Mouse (Mus musculus) erythroid progenitor cell, adult 5-6 weeks (primary cell): ENCODE measurements around the gene Gm49368. TPM values are rescaled to one million over a fixed set of nuclear protein-coding genes. Genes with fewer than 3 reads are reported as not detected.
A peak's percentile ranks its signal among the peaks of the same experiment; 100 is the strongest.
"Not testable (repeated sequence)": the region's sequence is repeated elsewhere in the genome, so short reads cannot be mapped to it uniquely, and the experiment has no call there.

Experiments used
- ATAC-seq: replicated peaks from 2 replicates; pipeline ENCODE4 v1.8.0; 2016; ENCODE audit warnings: moderate number of reproducible peaks, mild to moderate bottlenecking, moderate TSS enrichment, inconsistent platforms; ENCODE audit not compliant: poor library complexity, low FRiP score, severe bottlenecking
- total RNA-seq, 2 experiments: library from RNA; stranded (forward) in 1 of 2; stranded (reverse) in 1 of 2; fragments of 150-400 nt in 1 of 2; fragments of 186-747, 209-891 nt in 1 of 2; gene quantifications; 2 replicates each; pipeline versions ENCODE4 v1.2.3 to v1.2.4; 2015 to 2017; ENCODE audit warnings: low replicate concordance in 2 of 2

Gene Gm49368
- total RNA-seq (2015; ENCODE audit: low replicate concordance): not detected in 2 replicates
- not detected in 2 replicates for total RNA-seq (2017; ENCODE audit: low replicate concordance)

- no peak for ATAC-seq
Observed at GRCm38 (mm10) chr7:128062456-128062855, at the start of gene Gm49368, which contains the start of gene Itgam. Gene Gm49368, plus strand, starts transcription at chr7:128062683. Gene Itgam, plus strand, starts transcription at chr7:128062640.

DNA sequence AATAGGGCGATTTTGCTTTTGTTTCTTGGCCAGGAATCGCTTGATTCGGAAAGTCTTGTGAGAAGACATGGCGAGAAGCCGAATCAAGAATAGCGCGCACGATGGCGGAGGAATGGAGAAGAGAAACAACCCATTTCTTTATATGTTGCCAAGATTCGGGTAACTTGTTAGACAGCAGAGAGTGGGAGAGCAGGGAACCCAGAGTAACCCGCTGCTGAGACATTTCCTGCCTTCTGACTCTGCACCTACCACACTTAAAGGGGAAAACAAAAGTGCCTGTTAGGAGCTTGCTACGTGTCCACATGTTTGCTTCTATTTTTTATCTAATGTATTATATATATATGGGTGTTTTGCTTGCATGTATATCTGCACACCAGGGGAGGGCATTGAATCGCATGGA lies 49.4 kb upstream of the Gm49368 start:
- no peak for ATAC-seq

DNA sequence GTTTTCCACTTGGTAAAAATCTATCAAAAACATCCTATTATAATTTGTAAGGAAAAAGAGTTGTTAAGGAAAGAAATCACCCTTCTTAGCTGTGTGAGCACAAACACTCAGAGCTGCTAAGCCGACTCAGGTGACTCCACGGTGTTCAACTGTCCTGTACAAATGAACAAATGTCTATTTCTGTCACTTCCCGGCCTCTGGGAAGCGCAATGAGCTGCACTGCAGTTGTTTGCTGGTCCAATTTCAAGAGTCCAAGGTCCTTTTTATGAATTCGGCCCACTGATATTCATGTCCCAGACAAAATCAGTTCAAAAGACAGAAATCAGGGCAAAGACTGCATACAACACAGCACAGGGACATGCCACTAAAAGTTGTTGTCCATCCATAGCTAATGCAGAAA lies 46.3 kb upstream of the Gm49368 start:
- not testable (repeated sequence) for ATAC-seq

DNA sequence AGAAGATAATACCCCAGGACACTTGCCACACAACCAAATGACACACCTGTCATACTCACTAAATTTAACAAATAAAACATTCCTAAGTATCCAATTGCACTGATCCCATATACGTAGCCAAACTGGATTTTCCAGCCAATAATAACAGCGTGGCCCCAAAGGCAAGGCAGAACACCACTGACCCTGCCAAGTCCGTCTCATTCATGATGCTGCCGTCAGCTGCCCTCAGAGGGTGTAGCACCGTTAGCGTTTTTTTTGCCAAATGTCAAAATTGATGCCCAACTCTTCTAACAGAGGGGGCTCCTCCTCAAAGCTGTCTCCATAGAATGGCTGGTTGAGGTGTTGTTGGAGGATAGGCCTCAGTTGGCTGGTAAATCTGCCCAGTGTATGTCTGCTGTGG lies 45.8 kb upstream of the Gm49368 start:
- no peak for ATAC-seq

GRCm38 (mm10) chr7:128018275-128018674 lies 44.2 kb upstream of the Gm49368 start:
- no peak for ATAC-seq

- ATAC-seq: no peak
Observed at GRCm38 (mm10) chr7:128019187-128019586, 43.3 kb upstream of the Gm49368 start.

GRCm38 (mm10) chr7:128022974-128023373 lies 39.5 kb upstream of the Gm49368 start:
- ATAC-seq: no peak

- ATAC-seq: no peak
Observed at GRCm38 (mm10) chr7:128023565-128023964, 38.9 kb upstream of the Gm49368 start.

DNA sequence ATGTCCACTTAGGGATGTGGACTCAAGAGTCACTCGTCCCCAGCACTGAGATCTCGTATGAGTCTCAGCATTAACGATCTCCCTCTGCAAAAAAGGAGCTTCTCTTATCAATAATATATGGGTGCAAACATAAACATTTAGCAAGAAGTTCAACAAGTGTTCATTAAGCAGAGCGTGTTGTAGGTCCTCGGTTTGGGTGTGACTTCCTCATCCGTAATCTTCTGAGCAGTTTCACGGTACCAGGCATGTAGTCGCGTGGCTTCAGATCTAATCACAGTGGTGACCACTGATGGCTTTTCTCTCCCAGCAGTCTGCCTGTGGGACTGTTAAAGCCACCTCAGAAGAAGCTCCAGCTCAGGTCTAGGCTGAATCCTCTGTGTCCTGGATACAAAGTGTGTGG lies 38.1 kb upstream of the Gm49368 start:
- no peak for ATAC-seq

DNA sequence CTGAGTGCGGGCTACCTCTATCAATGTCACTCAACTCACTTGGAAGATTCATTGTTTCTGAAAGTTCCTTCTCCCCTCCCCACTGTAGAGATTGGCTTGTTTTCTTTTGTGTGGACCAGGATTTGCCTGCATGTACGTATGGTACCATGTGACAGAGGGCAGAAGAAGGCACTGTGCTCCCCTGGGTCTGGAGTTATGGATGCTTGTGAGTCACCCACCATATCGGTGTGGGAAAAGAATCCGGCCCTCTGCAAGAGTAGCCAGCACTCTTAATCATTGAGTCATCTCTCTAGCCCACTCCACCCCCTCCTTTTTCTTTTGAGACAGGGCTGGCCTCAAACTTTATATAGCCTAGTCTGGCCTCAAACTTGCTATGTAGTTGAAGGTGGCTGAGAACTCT lies 37.6 kb upstream of the Gm49368 start:
- ATAC-seq: no peak

DNA sequence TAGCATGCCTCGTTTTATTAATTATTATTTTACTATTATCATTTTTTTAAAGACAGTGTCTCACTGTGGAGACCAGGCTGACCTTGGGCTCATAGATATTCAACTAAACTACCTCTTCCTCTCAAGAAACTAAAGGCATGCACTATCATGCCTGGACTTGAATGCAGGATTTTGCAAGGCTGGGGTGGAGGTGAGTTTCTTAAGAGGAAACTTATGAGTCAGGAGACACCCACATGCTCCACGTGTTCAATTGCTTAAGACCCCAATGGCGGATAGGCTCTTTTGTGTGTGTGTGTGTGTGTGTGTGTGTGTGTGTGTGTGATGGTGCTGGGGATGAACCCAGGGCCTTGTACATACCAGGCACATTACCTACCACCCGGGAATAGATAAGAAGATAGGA lies 37.1 kb upstream of the Gm49368 start:
- no peak for ATAC-seq

- ATAC-seq: peak; percentile 63; the same call in 1 of the 2 replicates
Observed at GRCm38 (mm10) chr7:128031403-128031976, 31.0 kb upstream of the Gm49368 start.

- ATAC-seq: no peak
Observed at GRCm38 (mm10) chr7:128032290-128032988, 30.0 kb upstream of the Gm49368 start.

GRCm38 (mm10) chr7:128032989-128033293 lies 29.5 kb upstream of the Gm49368 start:
- no peak for ATAC-seq

- ATAC-seq: no peak
Observed at GRCm38 (mm10) chr7:128033616-128034015, 28.9 kb upstream of the Gm49368 start.

GRCm38 (mm10) chr7:128042161-128042820 lies 20.2 kb upstream of the Gm49368 start:
- not testable (repeated sequence) for ATAC-seq

DNA sequence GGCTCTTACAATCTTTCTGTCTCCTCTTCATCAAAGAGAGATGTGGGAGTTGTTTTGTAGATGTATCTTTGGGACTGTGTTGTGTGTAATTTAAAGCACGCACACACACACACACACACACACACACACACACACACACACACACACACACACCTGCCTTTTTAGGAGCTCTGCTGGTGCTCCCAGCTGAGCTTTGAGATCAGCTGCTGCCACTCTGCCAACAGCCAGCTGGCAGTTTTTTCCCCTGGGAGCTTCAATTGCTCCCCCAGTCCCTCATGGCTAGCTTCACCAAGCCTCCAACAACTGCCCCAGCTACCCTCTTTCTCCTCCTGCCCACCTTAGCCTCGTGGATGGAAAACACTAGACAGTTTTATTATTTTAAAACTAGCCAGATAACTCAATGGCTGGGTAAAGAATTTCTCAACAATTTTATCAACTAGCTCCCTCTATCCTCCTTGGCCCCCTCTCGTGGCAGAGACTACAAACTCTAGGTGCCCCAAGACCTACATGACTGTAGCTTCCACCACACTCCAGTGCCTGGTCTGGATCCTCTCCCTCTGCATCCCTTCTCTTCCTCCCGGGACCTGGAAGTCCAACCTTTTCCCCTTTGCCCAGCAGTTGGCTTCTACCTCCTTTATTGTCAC lies 18.2 kb upstream of the Gm49368 start:
- no peak for ATAC-seq

- no peak for ATAC-seq
Observed at GRCm38 (mm10) chr7:128045640-128046039, 16.8 kb upstream of the Gm49368 start.

GRCm38 (mm10) chr7:128048819-128049218 lies 13.7 kb upstream of the Gm49368 start:
- no peak for ATAC-seq

DNA sequence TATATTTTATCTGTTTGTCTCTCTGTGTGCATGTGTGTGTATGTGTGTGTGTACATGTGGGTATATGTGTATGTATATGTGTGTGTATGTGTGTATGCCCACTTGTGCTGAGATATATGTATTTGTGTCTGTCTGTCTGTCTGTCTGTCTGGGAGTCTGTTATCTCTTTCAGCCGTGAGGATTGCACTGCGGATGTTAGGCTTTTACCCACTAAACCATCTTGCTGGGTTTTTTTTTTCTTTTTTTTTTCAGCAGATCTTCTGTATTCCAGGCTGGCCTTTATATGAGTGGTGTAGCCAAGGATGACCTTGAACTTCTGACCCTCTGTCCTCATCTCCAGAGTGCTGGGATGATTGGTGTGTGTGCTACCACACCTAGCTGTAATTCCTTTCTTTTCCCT lies 13.2 kb upstream of the Gm49368 start:
- no peak for ATAC-seq

GRCm38 (mm10) chr7:128050739-128051138 lies 11.7 kb upstream of the Gm49368 start:
- no peak; the same call in 1 of the 2 replicates for ATAC-seq
